Mouse (Mus musculus): Measurements from ENCODE around the gene Tor4a.

DNA sequence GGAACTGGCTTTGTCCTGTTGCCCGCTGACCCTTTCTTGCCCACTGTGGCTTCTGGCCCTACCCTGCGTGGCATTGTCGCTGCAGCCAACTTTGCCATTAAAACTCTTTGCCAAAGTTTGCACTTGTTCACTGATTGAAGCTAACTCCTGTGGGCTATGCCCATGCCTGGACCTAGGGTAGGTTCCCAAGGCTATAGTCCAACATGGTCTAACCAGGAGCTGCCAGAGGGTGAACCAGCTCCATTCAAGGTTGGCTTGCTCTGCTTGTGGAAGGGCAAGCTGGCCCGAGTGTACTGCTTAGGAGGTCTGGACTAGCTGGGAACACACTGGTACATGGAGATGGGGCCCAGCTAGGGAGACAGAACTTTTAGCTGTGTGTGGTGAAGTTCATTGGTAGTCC is 47.5 kb upstream of the Tor4a start:
- TF ChIP-seq CTCF (IDR thresholded peaks at IDR 0.05) (no peak), EP300 (IDR thresholded peaks at IDR 0.05) (no peak)
